Mouse (Mus musculus) heart, embryonic 12.5 days (tissue): Measurements from ENCODE around the gene Map4k3. TPM values are rescaled to one million over a fixed set of nuclear protein-coding genes. Genes with fewer than 3 reads are reported as not detected.
"Not testable (repeated sequence)": the region's sequence is repeated elsewhere in the genome, so short reads cannot be mapped to it uniquely, and the experiment has no call there.

Experiments
- ATAC-seq: fragments of 200-750 bp; cut with Nextera tagmentation; 2 replicates; pipeline ENCODE4 v1.8.0; 2017; ENCODE audit warnings: moderate TSS enrichment, moderate library complexity; ENCODE audit not compliant: insufficient number of reproducible peaks, low FRiP score
- H3K27ac ChIP-seq: fragments of 300-500 bp; sonication (generic); 2 replicates; pipeline ENCODE4 v1.5.1; 2016; ENCODE audit warnings: mild to moderate bottlenecking, moderate library complexity; ENCODE audit not compliant: poor library complexity, severe bottlenecking
- H3K27me3 ChIP-seq: fragments of 300-500 bp; sonication (generic); replicated peaks from 2 replicates; pipeline ENCODE4 v1.6.1; 2016; ENCODE audit warnings: mild to moderate bottlenecking, moderate library complexity
- H3K36me3 ChIP-seq: fragments of 300-500 bp; sonication (generic); 2 replicates; pipeline ENCODE4 v1.6.1; 2016; ENCODE audit warnings: mild to moderate bottlenecking, moderate library complexity
- H3K4me1 ChIP-seq: fragments of 300-500 bp; sonication (generic); replicated peaks from 2 replicates; pipeline ENCODE4 v1.6.1; 2016; ENCODE audit warnings: mild to moderate bottlenecking
- H3K4me2 ChIP-seq: fragments of 300-500 bp; sonication (generic); 2 replicates; pipeline ENCODE4 v1.6.1; 2016; ENCODE audit warnings: mild to moderate bottlenecking, moderate library complexity
- H3K4me3 ChIP-seq: fragments of 300-500 bp; sonication (generic); 2 replicates; pipeline ENCODE4 v1.5.1; 2016; ENCODE audit warnings: mild to moderate bottlenecking
- H3K9ac ChIP-seq: fragments of 300-500 bp; sonication (generic); 2 replicates; pipeline ENCODE4 v1.6.1; 2016; ENCODE audit warnings: mild to moderate bottlenecking, moderate library complexity
- H3K9me3 ChIP-seq: fragments of 300-500 bp; sonication (generic); replicated peaks from 2 replicates; pipeline ENCODE4 v1.6.1; 2016; ENCODE audit warnings: mild to moderate bottlenecking, moderate library complexity
- WGBS: fragments of 180-500 bp; shearing (Covaris S2); methylation state at CpG from one replicate; pipeline ENCODE4 v1.1.7; 2016; 5-methylcytosine and 5-hydroxymethylcytosine counted together
- polyA plus RNA-seq: library from polyadenylated mRNA; unstranded; fragments of >200 nt; fragmentation: Nextera tagmentation; extraction: Ambion mirVana; gene quantifications from 2 replicates; pipeline ENCODE4 v1.2.1, GENCODE M21; 2016

Map4k3 gene
- polyA plus RNA-seq, 1 experiment from 2014 or later, result 25.8 TPM

DNA sequence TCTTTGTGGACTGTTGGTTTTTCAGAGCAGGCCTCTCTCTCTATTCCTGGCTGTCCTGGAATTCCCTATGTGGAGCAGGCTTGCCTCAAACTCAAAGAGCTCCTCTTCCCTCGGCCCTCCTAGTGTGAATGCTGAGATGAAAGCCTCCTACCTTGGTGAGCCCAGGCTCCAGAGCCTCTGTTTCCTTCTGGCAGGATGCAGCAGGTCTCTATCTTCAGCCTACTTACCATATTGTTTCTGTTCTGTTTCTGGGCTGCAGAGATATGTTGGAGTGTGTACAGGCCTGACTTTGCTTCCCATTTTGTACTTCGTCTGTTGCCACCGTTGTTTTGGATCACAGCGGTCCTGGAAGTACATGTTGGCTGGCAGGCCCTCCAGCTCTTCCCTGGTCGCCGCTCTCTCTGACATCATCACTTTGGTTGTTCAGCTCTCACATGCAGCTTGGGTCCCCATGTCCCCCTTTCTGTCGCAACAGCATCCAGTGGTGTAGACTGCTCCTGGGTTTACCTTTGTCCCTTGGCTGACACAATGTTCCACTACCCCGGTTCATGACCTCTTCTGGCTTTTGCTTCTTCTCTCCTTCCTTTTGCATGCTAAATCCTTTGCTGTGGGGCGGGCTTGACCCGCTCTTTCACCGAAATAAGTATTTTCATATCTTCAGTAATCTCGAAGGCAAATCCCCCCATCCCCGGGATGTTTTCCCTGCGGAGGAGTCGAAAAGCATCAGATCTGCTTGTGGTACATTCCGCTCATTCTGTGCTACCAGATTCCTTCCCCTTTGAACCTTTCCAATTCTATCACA lies 32.3 kb upstream of the Map4k3 start:
- WGBS, result 79% methylated on average over 16 of the region's 16 CpGs
- no peaks in the 10 kb centered on the region for H3K9me3 ChIP-seq
- H3K27me3 ChIP-seq, result no peaks in the 10 kb centered on the region
- no peak overlapping the region for H3K4me2 ChIP-seq
- H3K9ac ChIP-seq, result no peak overlapping the region
- ATAC-seq, result no peak
- no peaks in the 10 kb centered on the region for H3K36me3 ChIP-seq
- H3K4me1 ChIP-seq, result peaks cover 27% of the 10 kb centered on the region
- H3K4me3 ChIP-seq, result no peak overlapping the region
- H3K27ac ChIP-seq, result no peak overlapping the region

DNA sequence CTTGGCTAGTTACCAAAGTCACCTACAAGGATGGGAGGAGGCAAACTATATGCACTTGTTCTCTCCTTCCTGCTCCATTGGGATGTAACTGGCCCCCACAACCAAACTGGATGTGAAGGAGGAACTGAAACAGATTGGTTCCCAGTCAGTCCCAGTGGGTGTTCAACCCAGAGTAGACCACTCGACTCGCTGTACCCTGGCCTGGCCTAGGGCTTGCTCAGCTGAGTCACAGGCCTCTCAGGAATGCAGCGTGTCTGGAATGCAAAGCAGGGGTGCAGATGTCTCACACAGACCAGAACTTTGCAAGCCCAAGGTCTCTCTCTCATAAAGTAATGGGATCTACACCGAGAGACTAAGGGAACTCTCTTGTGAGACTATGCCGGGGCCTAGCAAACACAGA lies 27.8 kb upstream of the Map4k3 start:
- no peak for ATAC-seq
- H3K4me3 ChIP-seq, result no peak overlapping the region
- H3K36me3 ChIP-seq, result no peaks in the 10 kb centered on the region
- H3K4me2 ChIP-seq, result no peak overlapping the region
- H3K27ac ChIP-seq, result no peak overlapping the region
- peaks cover 21% of the 10 kb centered on the region for H3K4me1 ChIP-seq
- no peaks in the 10 kb centered on the region for H3K27me3 ChIP-seq
- H3K9me3 ChIP-seq, result no peaks in the 10 kb centered on the region; the same call in 1 of the 2 replicates
- no peak overlapping the region for H3K9ac ChIP-seq
- 49% methylated on average over 5 of the region's 5 CpGs for WGBS

DNA sequence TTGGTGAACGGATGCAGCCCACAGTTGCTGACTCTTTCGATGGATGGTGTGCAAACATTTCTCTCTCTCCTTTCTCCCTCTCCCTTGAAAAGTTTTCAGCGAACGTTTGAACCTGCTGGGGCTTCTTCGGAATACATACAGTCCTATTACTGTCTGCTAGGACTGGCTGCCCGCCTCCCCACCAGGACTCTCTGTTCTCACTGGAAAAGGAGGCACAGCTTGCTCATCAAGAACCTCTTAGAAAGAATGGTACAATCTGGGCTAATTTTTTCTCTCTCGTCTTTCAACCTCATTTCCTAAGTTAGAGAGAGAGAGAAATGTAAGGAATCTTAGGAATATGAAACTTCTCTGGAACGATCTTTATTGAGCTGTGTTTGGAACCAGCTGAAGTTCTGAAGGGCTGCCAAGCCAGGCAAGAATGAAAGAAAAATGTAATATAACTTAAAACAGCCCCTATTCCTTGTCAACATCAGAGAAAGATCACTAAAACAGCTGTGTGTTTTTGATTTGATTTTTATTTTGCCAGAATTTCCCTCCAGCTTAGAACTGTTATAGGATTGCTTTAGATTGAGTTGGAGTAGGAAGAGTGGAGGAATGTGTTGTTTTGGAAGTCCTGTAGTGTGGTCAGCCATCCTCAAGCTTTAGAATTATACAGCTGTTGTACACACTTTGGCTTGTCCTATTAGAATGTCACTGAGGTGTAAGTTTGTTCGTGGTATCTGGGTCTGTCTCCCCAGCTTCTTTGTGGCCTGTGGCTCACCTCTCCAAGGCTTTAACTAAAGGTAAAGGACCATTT lies 27.0 kb upstream of the Map4k3 start:
- ATAC-seq, result no peak
- no peak overlapping the region for H3K9ac ChIP-seq
- H3K27me3 ChIP-seq, result no peaks in the 10 kb centered on the region
- H3K36me3 ChIP-seq, result no peaks in the 10 kb centered on the region
- H3K4me1 ChIP-seq, result peaks cover 17% of the 10 kb centered on the region
- H3K4me2 ChIP-seq, result no peak overlapping the region
- no peak overlapping the region; the same call in 1 of the 2 replicates for H3K27ac ChIP-seq
- peaks cover 3% of the 10 kb centered on the region; the same call in 1 of the 2 replicates for H3K9me3 ChIP-seq
- no peak overlapping the region for H3K4me3 ChIP-seq
- WGBS, result 70% methylated on average over 9 of the region's 9 CpGs

DNA sequence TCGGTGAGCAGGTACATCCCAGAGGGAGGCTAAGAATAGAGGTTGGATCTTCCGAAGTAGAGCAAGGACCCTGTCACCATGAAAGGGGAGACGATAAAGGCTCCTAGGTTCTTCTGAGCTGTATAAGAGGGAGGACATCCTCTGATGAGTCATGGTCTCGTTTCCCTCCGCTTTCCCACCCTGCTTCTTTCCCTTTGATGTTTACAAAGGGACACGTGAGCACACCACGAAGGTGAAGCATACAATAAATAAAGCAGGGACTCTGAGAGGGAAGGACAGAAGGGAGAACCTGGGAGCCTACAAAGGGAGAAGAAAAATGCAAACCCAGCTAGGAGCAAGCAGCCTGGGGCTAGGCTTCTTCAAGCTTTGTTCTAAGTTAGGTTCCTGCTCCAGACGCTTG lies 26.3 kb upstream of the Map4k3 start:
- Histone ChIP-seq H3K4me1 (peaks cover 14% of the 10 kb centered on the region), H3K36me3 (no peaks in the 10 kb centered on the region), H3K9ac (no peak overlapping the region), H3K27me3 (no peaks in the 10 kb centered on the region), H3K4me3 (no peak overlapping the region), H3K4me2 (no peak overlapping the region), H3K9me3 (peaks cover 3% of the 10 kb centered on the region; the same call in 1 of the 2 replicates), H3K27ac (no peak overlapping the region)
- no peak for ATAC-seq
- 35% methylated on average over 8 of the region's 8 CpGs for WGBS

GRCm38 (mm10) chr17:80752466-80752865 lies 24.2 kb upstream of the Map4k3 start:
- Histone ChIP-seq H3K27ac (no peak overlapping the region), H3K4me1 (peaks cover 14% of the 10 kb centered on the region)
- no peak for ATAC-seq

DNA sequence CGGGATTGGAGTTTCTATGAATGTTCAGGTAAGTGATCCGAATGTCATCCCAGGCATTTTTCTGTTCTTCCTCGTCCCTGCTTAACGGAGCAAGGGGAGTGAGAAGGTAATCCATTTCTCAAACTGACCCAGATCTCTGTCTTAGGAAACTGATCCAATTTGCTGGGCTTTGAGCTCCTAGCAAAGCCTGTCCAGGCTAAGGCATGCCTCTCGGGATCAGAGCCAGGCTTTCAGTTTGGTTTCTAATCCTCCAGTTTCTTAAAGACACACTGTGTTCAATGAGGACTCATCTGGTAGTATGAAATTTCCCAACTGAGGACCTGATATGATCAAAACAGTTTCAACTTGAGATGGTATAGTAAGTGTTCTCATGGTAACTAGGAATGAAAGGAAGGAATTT lies 11.1 kb upstream of the Map4k3 start:
- Histone ChIP-seq H3K9me3 (no peaks in the 10 kb centered on the region), H3K4me1 (0 out of 2 replicates have a peak, but pooled peaks cover 9% of the 10 kb centered on the region), H3K4me3 (no peak overlapping the region), H3K4me2 (no peak overlapping the region), H3K9ac (no peak overlapping the region), H3K27me3 (no peaks in the 10 kb centered on the region), H3K36me3 (no peaks in the 10 kb centered on the region), H3K27ac (no peak overlapping the region)
- ATAC-seq, result no peak
- WGBS, result 82% methylated on average over 5 of the region's 5 CpGs

More at GRCm38 (mm10) chr17:80752466-80752865, 24.2 kb upstream of the Map4k3 start:
- H3K36me3 ChIP-seq, result no peaks in the 10 kb centered on the region
- H3K9me3 ChIP-seq, result peaks cover 3% of the 10 kb centered on the region; the same call in 1 of the 2 replicates
- H3K4me3 ChIP-seq, result no peak overlapping the region
- WGBS, result 37% methylated on average over 1 of the region's 1 CpGs
- H3K9ac ChIP-seq, result no peak overlapping the region
- no peak overlapping the region for H3K4me2 ChIP-seq
- no peaks in the 10 kb centered on the region for H3K27me3 ChIP-seq

DNA sequence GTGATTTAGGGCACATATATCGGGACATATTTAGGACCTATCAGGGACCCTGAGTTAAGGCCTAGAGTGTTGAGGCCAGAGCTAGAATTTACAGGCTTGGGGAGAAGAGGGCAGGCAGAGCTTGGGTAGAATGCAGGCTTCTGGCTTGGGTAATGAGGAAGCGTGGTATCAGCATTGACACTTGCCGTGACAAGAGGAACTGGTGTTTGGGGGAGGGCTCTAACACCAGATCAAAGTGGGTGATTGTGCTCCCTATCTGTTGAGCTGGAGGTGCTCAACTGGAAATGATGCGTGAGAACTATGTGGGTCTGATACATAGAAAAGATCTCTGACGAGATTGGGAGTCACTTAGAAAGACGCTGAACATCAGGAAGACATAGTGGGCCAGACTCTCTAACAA lies 6.4 kb upstream of the Map4k3 start:
- H3K4me3 ChIP-seq, result no peak overlapping the region
- peaks cover 20% of the 10 kb centered on the region for H3K4me1 ChIP-seq
- 51% methylated on average over 6 of the region's 6 CpGs for WGBS
- no peaks in the 10 kb centered on the region for H3K9me3 ChIP-seq
- no peak overlapping the region for H3K4me2 ChIP-seq
- H3K9ac ChIP-seq, result no peak overlapping the region
- H3K27me3 ChIP-seq, result no peaks in the 10 kb centered on the region
- H3K36me3 ChIP-seq, result no peaks in the 10 kb centered on the region
- no peak overlapping the region for H3K27ac ChIP-seq
- ATAC-seq, result no peak

GRCm38 (mm10) chr17:80733121-80733800 lies 5.0 kb upstream of the Map4k3 start:
- WGBS, result 73% methylated on average over 12 of the region's 12 CpGs
- Histone ChIP-seq H3K27me3 (no peaks in the 10 kb centered on the region), H3K4me3 (no peak overlapping the region)

DNA sequence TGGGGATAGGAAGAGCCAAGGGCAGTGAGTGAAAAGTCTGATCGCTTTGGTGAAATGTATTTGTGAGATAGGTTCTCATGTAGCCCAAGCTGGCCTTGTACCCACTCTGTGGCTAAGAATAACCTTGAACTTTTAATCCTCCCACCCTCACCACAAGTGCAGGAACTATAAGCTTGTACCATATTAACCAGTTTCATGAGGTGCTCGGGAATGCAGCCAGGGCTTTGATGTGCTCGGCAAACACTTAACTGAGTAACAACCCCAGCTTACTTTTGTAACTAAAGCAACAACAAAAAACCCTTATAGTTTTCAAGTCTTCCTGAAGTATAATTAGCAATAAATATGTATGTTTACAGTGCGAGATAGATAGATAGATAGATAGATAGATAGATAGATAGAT lies 4.0 kb upstream of the Map4k3 start:
- WGBS, result 83% methylated on average over 4 of the region's 4 CpGs
- no peak overlapping the region for H3K4me3 ChIP-seq
- no peak for ATAC-seq
- H3K9ac ChIP-seq, result no peak overlapping the region
- peaks cover 26% of the 10 kb centered on the region for H3K4me1 ChIP-seq
- no peaks in the 10 kb centered on the region for H3K27me3 ChIP-seq
- no peaks in the 10 kb centered on the region for H3K9me3 ChIP-seq
- no peak overlapping the region for H3K27ac ChIP-seq
- H3K4me2 ChIP-seq, result no peak overlapping the region
- H3K36me3 ChIP-seq, result no peaks in the 10 kb centered on the region

More at GRCm38 (mm10) chr17:80733121-80733800, 5.0 kb upstream of the Map4k3 start:
- H3K9me3 ChIP-seq, result no peaks in the 10 kb centered on the region
- peaks cover 26% of the 10 kb centered on the region for H3K4me1 ChIP-seq
- H3K4me2 ChIP-seq, result no peak overlapping the region
- no peaks in the 10 kb centered on the region for H3K36me3 ChIP-seq
- no peak overlapping the region for H3K27ac ChIP-seq
- no peak for ATAC-seq
- no peak overlapping the region for H3K9ac ChIP-seq

DNA sequence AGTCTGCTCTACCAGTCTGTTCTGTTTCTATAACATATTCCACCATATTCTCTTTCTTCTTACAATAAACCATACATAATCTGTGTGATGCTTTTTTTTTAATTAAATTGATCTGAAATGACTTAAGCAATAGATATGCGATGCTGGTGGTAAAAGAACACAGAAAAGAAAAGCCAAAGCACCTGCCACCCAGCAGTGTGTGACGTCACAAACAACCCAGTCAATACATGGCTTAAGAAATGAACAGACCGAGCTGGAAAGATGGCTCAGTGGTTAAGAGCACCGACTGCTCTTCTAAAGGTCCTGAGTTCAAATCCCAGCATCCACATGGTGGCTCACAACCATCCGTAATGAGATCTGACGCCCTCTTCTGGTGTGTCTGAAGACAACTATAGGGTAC lies 2.0 kb upstream of the Map4k3 start:
- not testable (repeated sequence) for H3K4me2 ChIP-seq, H3K9ac ChIP-seq, H3K36me3 ChIP-seq, H3K9me3 ChIP-seq, H3K4me3 ChIP-seq, ATAC-seq, H3K27me3 ChIP-seq
- 88% methylated on average over 6 of the region's 6 CpGs for WGBS
- Histone ChIP-seq H3K4me1 (peaks cover 38% of the 10 kb centered on the region), H3K27ac (peak overlapping the region; percentile 43; the same call in 1 of the 2 replicates)

GRCm38 (mm10) chr17:80729825-80730224 lies 1.5 kb upstream of the Map4k3 start:
- Histone ChIP-seq H3K36me3 (peaks cover 5% of the 10 kb centered on the region; the same call in 1 of the 2 replicates), H3K27ac (peak overlapping the region; percentile 43; the same call in 1 of the 2 replicates), H3K4me3 (no peak overlapping the region), H3K9me3 (peaks cover 3% of the 10 kb centered on the region; the same call in 1 of the 2 replicates), H3K4me1 (peaks cover 36% of the 10 kb centered on the region), H3K9ac (no peak overlapping the region), H3K4me2 (no peak overlapping the region), H3K27me3 (no peaks in the 10 kb centered on the region)
- ATAC-seq, result no peak
- WGBS, result 20% methylated on average over 5 of the region's 5 CpGs
